Comparison of ENCODE assay signal across 16 mouse cellular contexts in genomic region chr8:9117809-9118737, GRCm38 (mm10).
DNase-seq lines count a peak whose midpoint lies in the region; ATAC-seq and TF ChIP-seq lines count a peak whose summit lies in the region.
"Had no signal": no experiment of that assay in that cellular context is flagged by ENCODE, and none has a peak within 500 bp of the region (broad histone marks: within the 10 kb centered on the region; RNA-seq: fewer than 3 reads in every experiment).

No protein-coding gene starts in this region.

- no peak overlapping the region for H3K27ac ChIP-seq in kidney, embryonic 14.5 days (ENCODE audit: low read depth, low read length)
- no peak overlapping the region for H3K27ac ChIP-seq in forebrain, postnatal 0 days (ENCODE audit: low read depth, low read length)
- H3K27ac ChIP-seq in hindbrain, postnatal 0 days = no peak overlapping the region
- H3K27ac ChIP-seq in midbrain, embryonic 16.5 days (ENCODE audit: low read length) = peak overlapping the region; percentile 53
- H3K27ac ChIP-seq: limb, embryonic 10.5 days; liver, embryonic 13.5 days had no signal

- no peak for TF ChIP-seq CTCF in forebrain, postnatal 0 days (IDR thresholded peaks at IDR 0.05; ENCODE audit: low read depth)
- no peak for TF ChIP-seq CTCF in hindbrain, postnatal 0 days (IDR thresholded peaks at IDR 0.05; ENCODE audit: low read depth)

- no peaks in the 10 kb centered on the region for H3K9me3 ChIP-seq in kidney, embryonic 14.5 days (ENCODE audit: control insufficient read depth, low read length)
- H3K9me3 ChIP-seq in forebrain, postnatal 0 days (ENCODE audit: low read length) = no peaks in the 10 kb centered on the region
- no peaks in the 10 kb centered on the region for H3K9me3 ChIP-seq in hindbrain, postnatal 0 days (ENCODE audit: low read length)
- H3K9me3 ChIP-seq in midbrain, embryonic 16.5 days (replicated peaks; ENCODE audit: control insufficient read depth, low read length, poor library complexity, severe bottlenecking) = no peaks in the 10 kb centered on the region
- H3K9me3 ChIP-seq: limb, embryonic 10.5 days; liver, embryonic 13.5 days had no signal

- H3K4me3 ChIP-seq in kidney, embryonic 14.5 days (ENCODE audit: low read length) = no peak overlapping the region
- no peak overlapping the region for H3K4me3 ChIP-seq in forebrain, postnatal 0 days (ENCODE audit: low read depth, low read length)
- H3K4me3 ChIP-seq in hindbrain, postnatal 0 days (ENCODE audit: low read length) = no peak overlapping the region
- no peak overlapping the region for H3K4me3 ChIP-seq in midbrain, embryonic 16.5 days (ENCODE audit: low read depth, low read length)
- H3K4me3 ChIP-seq: limb, embryonic 10.5 days; liver, embryonic 13.5 days had no signal

- 0 out of 2 replicates have a peak, but pooled peaks have one; percentile 32 for ATAC-seq in kidney, embryonic 14.5 days (ENCODE audit: low FRiP score, low TSS enrichment)
- ATAC-seq in forebrain, postnatal 0 days = no peak; the same call in 1 of the 2 replicates
- no peak for ATAC-seq in hindbrain, postnatal 0 days
- ATAC-seq in midbrain, embryonic 16.5 days = peak; percentile 79

- no peaks in the 10 kb centered on the region for H3K4me1 ChIP-seq in kidney, embryonic 14.5 days (ENCODE audit: control insufficient read depth, insufficient read depth, low read length)
- H3K4me1 ChIP-seq in forebrain, postnatal 0 days (ENCODE audit: insufficient read depth) = 0 out of 2 replicates have a peak, but pooled peaks cover 7% of the 10 kb centered on the region
- no peaks in the 10 kb centered on the region for H3K4me1 ChIP-seq in hindbrain, postnatal 0 days (ENCODE audit: insufficient read depth, low read length)
- peaks cover 8% of the 10 kb centered on the region for H3K4me1 ChIP-seq in midbrain, embryonic 16.5 days (ENCODE audit: control insufficient read depth, insufficient read depth, low read length)
- H3K4me1 ChIP-seq: limb, embryonic 10.5 days; liver, embryonic 13.5 days had no signal

- WGBS in kidney, embryonic 14.5 days = 54% methylated on average over 27 of the region's 27 CpGs
- 72% methylated on average over 27 of the region's 27 CpGs for WGBS in forebrain, postnatal 0 days
- 63% methylated on average over 27 of the region's 27 CpGs for WGBS in hindbrain, postnatal 0 days
- 58% methylated on average over 27 of the region's 27 CpGs for WGBS in midbrain, embryonic 16.5 days

- no peak overlapping the region for H3K9ac ChIP-seq in kidney, embryonic 14.5 days (ENCODE audit: low read depth, low read length)
- H3K9ac ChIP-seq in forebrain, postnatal 0 days = no peak overlapping the region
- no peak overlapping the region for H3K9ac ChIP-seq in hindbrain, postnatal 0 days (replicated peaks; ENCODE audit: low read length)
- H3K9ac ChIP-seq in midbrain, embryonic 16.5 days (ENCODE audit: low read depth, low read length) = no peak overlapping the region
- H3K9ac ChIP-seq: liver, embryonic 13.5 days had no signal

- no peaks in the 10 kb centered on the region for H3K36me3 ChIP-seq in kidney, embryonic 14.5 days (ENCODE audit: control insufficient read depth, insufficient read depth, low read length)
- H3K36me3 ChIP-seq in forebrain, postnatal 0 days (ENCODE audit: insufficient read depth) = no peaks in the 10 kb centered on the region
- H3K36me3 ChIP-seq in hindbrain, postnatal 0 days (ENCODE audit: insufficient read depth, low read length) = no peaks in the 10 kb centered on the region
- no peaks in the 10 kb centered on the region for H3K36me3 ChIP-seq in midbrain, embryonic 16.5 days (ENCODE audit: control insufficient read depth, insufficient read depth, low read length)
- H3K36me3 ChIP-seq: limb, embryonic 10.5 days; liver, embryonic 13.5 days had no signal

- H3K27me3 ChIP-seq in kidney, embryonic 14.5 days (ENCODE audit: control insufficient read depth, insufficient read depth, low read length) = no peaks in the 10 kb centered on the region
- H3K27me3 ChIP-seq in forebrain, postnatal 0 days (ENCODE audit: insufficient read depth, low read length) = no peaks in the 10 kb centered on the region
- H3K27me3 ChIP-seq in hindbrain, postnatal 0 days (ENCODE audit: insufficient read depth, low read length) = no peaks in the 10 kb centered on the region
- H3K27me3 ChIP-seq in midbrain, embryonic 16.5 days (ENCODE audit: control insufficient read depth, insufficient read depth, low read depth, low read length) = no peaks in the 10 kb centered on the region
- H3K27me3 ChIP-seq: liver, embryonic 13.5 days had no signal

- no peak overlapping the region for H3K4me2 ChIP-seq in kidney, embryonic 14.5 days (replicated peaks; ENCODE audit: low read depth, low read length)
- H3K4me2 ChIP-seq in forebrain, postnatal 0 days (ENCODE audit: low read depth) = peak overlapping the region; percentile 23; the same call in 1 of the 2 replicates
- H3K4me2 ChIP-seq in hindbrain, postnatal 0 days (ENCODE audit: low read depth, low read length) = peak overlapping the region; percentile 17; the same call in 1 of the 2 replicates
- H3K4me2 ChIP-seq in midbrain, embryonic 16.5 days (ENCODE audit: low read length) = peak overlapping the region; percentile 46
- H3K4me2 ChIP-seq: liver, embryonic 13.5 days had no signal

- no peak for DNase-seq in kidney, adult 18-20 months
- DNase-seq in forebrain, postnatal 0 days = no peak
- DNase-seq in hindbrain, postnatal 0 days (ENCODE audit: low spot score) = peak; percentile 18
- DNase-seq in lung, adult 18-20 months = no peak
- DNase-seq in cerebellum, adult 8-10 months = no peak
- no peak for DNase-seq in thymus, postnatal 0 days (ENCODE audit: low spot score)
- DNase-seq: heart, adult 18-20 months; heart, postnatal 14 days; layer of hippocampus, postnatal 36 days; liver, embryonic 13.5 days; lung, postnatal 10 days; right cerebral cortex, postnatal 4 days; thymus, postnatal 14 days had no signal

Comparison
In these comparisons a context has a peak if more than half of its experiments do, and no peak if none do; other contexts are left out.
1. ATAC-seq: peak in kidney, embryonic 14.5 days (single experiment) and midbrain, embryonic 16.5 days (single experiment); none in forebrain, postnatal 0 days (single experiment) and hindbrain, postnatal 0 days (single experiment).